Mouse (Mus musculus) adrenal gland, adult 8-10 months (tissue): Measurements from ENCODE around the gene Ucn2. TPM values are rescaled to one million over a fixed set of nuclear protein-coding genes. Genes with fewer than 3 reads are reported as not detected.

ENCODE experiments used
- DNase-seq: peaks from one replicate; pipeline ENCODE4 v3.0.0; 2022
- microRNA-seq, 2 experiments: library from miRNA; unstranded; fragments of <30 nt; microRNA quantifications; one replicate each; pipeline ENCODE4 v1.2.0; 2022
- total RNA-seq, 4 experiments: library from RNA; stranded (reverse); gene quantifications; 2 replicates each; pipeline ENCODE4 v1.2.4; 2022

Gene Ucn2
- total RNA-seq, 4 experiments from 2014 or later = 0.31 to 1.0 (median 0.45) TPM

DNA sequence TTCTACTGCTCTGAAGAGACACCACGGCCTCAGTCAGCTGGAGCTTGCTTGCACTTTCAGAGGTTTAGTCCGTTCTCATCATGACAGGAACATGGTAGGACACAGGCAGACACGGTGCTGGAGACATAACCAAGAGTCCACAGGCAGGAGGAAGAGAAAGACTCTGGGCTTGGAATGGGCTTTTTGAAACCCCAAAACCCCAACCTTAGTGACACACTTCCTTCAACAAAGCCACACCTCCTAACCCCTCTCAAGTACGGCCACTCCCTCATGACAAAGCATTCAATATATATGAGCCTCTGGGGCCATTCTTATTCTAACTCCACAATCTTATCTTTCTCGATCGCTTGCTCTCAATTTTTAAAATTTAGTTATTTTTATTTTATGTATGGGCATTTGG, 46.6 kb downstream of the Ucn2 start:
- DNase-seq = no peak

Small RNAs within 50 kb of the gene (microRNA-seq; reads per million reads assigned to microRNA genes)
- 0 reads per million in 2 experiments for gene Mir711

Other genes with a start within 250 kb of the Ucn2 start
- 100 to 1,000 TPM in 3 of 4 experiments, 10 to 100 TPM in 1; 93.0 to 156 (median 128) TPM for gene Ip6k2, start 202.2 kb upstream of the Ucn2 start, total RNA-seq
- gene Nckipsd, start 177.6 kb upstream of the Ucn2 start, total RNA-seq = 10 to 100 TPM; 11.1 to 19.0 (median 17.0) TPM
- 1 to 10 TPM; 3.0 to 8.6 (median 7.9) TPM for gene Celsr3, start 159.7 kb upstream of the Ucn2 start, total RNA-seq
- gene Slc26a6, start 132.7 kb upstream of the Ucn2 start, total RNA-seq = 10 to 100 TPM in 3 of 4 experiments, 1 to 10 TPM in 1; 8.4 to 14.4 (median 12.3) TPM
- under 1 TPM in 1 of 4 experiments, not detected in 3; 0.59 TPM for gene Tmem89, start 71.4 kb upstream of the Ucn2 start, total RNA-seq
- 100 to 1,000 TPM; 381 to 565 (median 479) TPM for gene Uqcrc1, start 49.4 kb upstream of the Ucn2 start, total RNA-seq
- gene Col7a1, start 32.4 kb upstream of the Ucn2 start, total RNA-seq = 10 to 100 TPM in 1 of 4 experiments, 1 to 10 TPM in 3; 2.6 to 12.4 (median 6.9) TPM
- gene Pfkfb4, start 5.8 kb downstream of the Ucn2 start, total RNA-seq = 10 to 100 TPM in 2 of 4 experiments, 1 to 10 TPM in 2; 6.2 to 21.6 (median 12.0) TPM
- 100 to 1,000 TPM; 126 to 177 (median 159) TPM for gene Shisa5, start 52.6 kb downstream of the Ucn2 start, total RNA-seq
- 10 to 100 TPM; 19.0 to 25.3 (median 21.7) TPM for gene Trex1, start 73.7 kb downstream of the Ucn2 start, total RNA-seq
- gene Atrip, start 88.1 kb downstream of the Ucn2 start, total RNA-seq = 10 to 100 TPM; 16.3 to 27.7 (median 22.2) TPM
- 10 to 100 TPM; 17.3 to 20.0 (median 18.7) TPM for gene Ccdc51, start 96.5 kb downstream of the Ucn2 start, total RNA-seq
- 100 to 1,000 TPM; 342 to 453 (median 370) TPM for gene Tma7, start 96.6 kb downstream of the Ucn2 start, total RNA-seq
- gene Plxnb1, start 109.4 kb downstream of the Ucn2 start, total RNA-seq = 100 to 1,000 TPM; 128 to 173 (median 140) TPM
- gene Fbxw21, start 176.0 kb downstream of the Ucn2 start, total RNA-seq = not detected
- gene Fbxw13, start 210.0 kb downstream of the Ucn2 start, total RNA-seq = not detected
- gene Fbxw20, start 248.7 kb downstream of the Ucn2 start, total RNA-seq = not detected